Mouse (Mus musculus): Measurements from ENCODE around the gene Upk3bl.
"Not testable (repeated sequence)": the region's sequence is repeated elsewhere in the genome, so short reads cannot be mapped to it uniquely, and the experiment has no call there.

The Upk3bl gene

GRCm38 (mm10) chr5:136045987-136046386, 8.3 kb upstream of the Upk3bl start:
- peak; percentile 40 for DNase-seq (ENCODE audit: extremely low read depth, low read depth)

- not testable (repeated sequence) for DNase-seq (ENCODE audit: extremely low read depth, low read depth)
Observed at GRCm38 (mm10) chr5:136048541-136048940, 5.8 kb upstream of the Upk3bl start.

- DNase-seq (ENCODE audit: extremely low read depth, low read depth), result no peak
Observed at GRCm38 (mm10) chr5:136049926-136050325, 4.4 kb upstream of the Upk3bl start.

- DNase-seq (ENCODE audit: extremely low read depth, low read depth), result no peak
Observed at GRCm38 (mm10) chr5:136051231-136052085, 2.8 kb upstream of the Upk3bl start.

- no peak for DNase-seq (ENCODE audit: extremely low read depth, low read depth)
Observed at GRCm38 (mm10) chr5:136052861-136053655, 1.2 kb upstream of the Upk3bl start.

- no peak for DNase-seq (ENCODE audit: extremely low read depth, low read depth)
Observed at GRCm38 (mm10) chr5:136056062-136056461, 1.8 kb downstream of the Upk3bl start.

- no peak for DNase-seq (ENCODE audit: extremely low read depth, low read depth)
Observed at GRCm38 (mm10) chr5:136057085-136057484, 2.8 kb downstream of the Upk3bl start.

- no peak for DNase-seq (ENCODE audit: extremely low read depth, low read depth)
Observed at GRCm38 (mm10) chr5:136061567-136061966, 7.3 kb downstream of the Upk3bl start.

GRCm38 (mm10) chr5:136063920-136064319, 9.6 kb downstream of the Upk3bl start:
- DNase-seq (ENCODE audit: extremely low read depth, low read depth), result no peak

GRCm38 (mm10) chr5:136066404-136067148, 12.3 kb downstream of the Upk3bl start:
- not testable (repeated sequence) for DNase-seq (ENCODE audit: extremely low read depth, low read depth)

- DNase-seq (ENCODE audit: extremely low read depth, low read depth), result no peak
Observed at GRCm38 (mm10) chr5:136069411-136069810, 15.1 kb downstream of the Upk3bl start.

GRCm38 (mm10) chr5:136073051-136073450, 18.8 kb downstream of the Upk3bl start:
- DNase-seq (ENCODE audit: extremely low read depth, low read depth), result no peak

- DNase-seq (ENCODE audit: extremely low read depth, low read depth), result no peak
Observed at GRCm38 (mm10) chr5:136073526-136073925, 19.2 kb downstream of the Upk3bl start.

- DNase-seq (ENCODE audit: extremely low read depth, low read depth), result no peak
Observed at GRCm38 (mm10) chr5:136075076-136075475, 20.8 kb downstream of the Upk3bl start.

GRCm38 (mm10) chr5:136076284-136076683, 22.0 kb downstream of the Upk3bl start:
- DNase-seq (ENCODE audit: extremely low read depth, low read depth), result no peak

GRCm38 (mm10) chr5:136077001-136077550, 22.8 kb downstream of the Upk3bl start:
- DNase-seq (ENCODE audit: extremely low read depth, low read depth), result no peak

- no peak for DNase-seq (ENCODE audit: extremely low read depth, low read depth)
Observed at GRCm38 (mm10) chr5:136078136-136078535, 23.8 kb downstream of the Upk3bl start.

GRCm38 (mm10) chr5:136082345-136082744, 28.1 kb downstream of the Upk3bl start:
- DNase-seq (ENCODE audit: extremely low read depth, low read depth), result no peak

GRCm38 (mm10) chr5:136083669-136084107, 29.4 kb downstream of the Upk3bl start, which contains the start of gene Rasa4:
Gene Rasa4 (plus strand): TSS chr5:136083916.
- peak; percentile 81 for DNase-seq (ENCODE audit: extremely low read depth, low read depth)

GRCm38 (mm10) chr5:136084144-136084881, 30.0 kb downstream of the Upk3bl start:
- DNase-seq (ENCODE audit: extremely low read depth, low read depth), result no peak
